Mouse (Mus musculus) liver, embryonic 12.5 days (tissue): ENCODE results near the gene Islr2. TPM values are rescaled to one million over a fixed set of nuclear protein-coding genes. Genes with fewer than 3 reads are reported as not detected.

Experiments used
- ATAC-seq: fragments of 200-750 bp; cut with Nextera tagmentation; 2 replicates; pipeline ENCODE4 v1.8.0; 2017; ENCODE audit warnings: moderate number of reproducible peaks, mild to moderate bottlenecking, moderate library complexity
- H3K27ac ChIP-seq: fragments of 300-500 bp; sonication (generic); 2 replicates; pipeline ENCODE4 v1.5.1; 2016; ENCODE audit warnings: mild to moderate bottlenecking
- H3K27me3 ChIP-seq: fragments of 300-500 bp; sonication (generic); replicated peaks from 2 replicates; pipeline ENCODE4 v1.6.1; 2016; ENCODE audit warnings: mild to moderate bottlenecking, moderate library complexity
- H3K36me3 ChIP-seq: fragments of 300-500 bp; sonication (generic); 2 replicates; pipeline ENCODE4 v1.6.1; 2016; ENCODE audit warnings: mild to moderate bottlenecking, moderate library complexity
- H3K4me1 ChIP-seq: fragments of 300-500 bp; sonication (generic); 2 replicates; pipeline ENCODE4 v1.6.1; 2016
- H3K4me2 ChIP-seq: fragments of 300-500 bp; sonication (generic); 2 replicates; pipeline ENCODE4 v1.6.1; 2016; ENCODE audit warnings: mild to moderate bottlenecking, moderate library complexity
- H3K4me3 ChIP-seq: fragments of 300-500 bp; sonication (generic); 2 replicates; pipeline ENCODE4 v1.5.1; 2016; ENCODE audit warnings: mild to moderate bottlenecking, moderate library complexity
- H3K9ac ChIP-seq: fragments of 300-500 bp; sonication (generic); 2 replicates; pipeline ENCODE4 v1.6.1; 2016; ENCODE audit warnings: mild to moderate bottlenecking, moderate library complexity
- H3K9me3 ChIP-seq: fragments of 300-500 bp; sonication (generic); replicated peaks from 2 replicates; pipeline ENCODE4 v1.6.1; 2016; ENCODE audit warnings: mild to moderate bottlenecking, moderate library complexity
- WGBS: fragments of 180-500 bp; shearing (Covaris S2); methylation state at CpG from one replicate; pipeline ENCODE4 v1.1.7; 2016; ENCODE audit not compliant: insufficient replicate concordance; 5-methylcytosine and 5-hydroxymethylcytosine counted together
- microRNA-seq: library from miRNA; unstranded; fragments of <30 nt; microRNA quantifications from one replicate; pipeline ENCODE4, GENCODE M21; 2017
- polyA plus RNA-seq: library from polyadenylated mRNA; unstranded; fragments of >200 nt; fragmentation: Nextera tagmentation; extraction: Ambion mirVana; gene quantifications from 2 replicates; pipeline ENCODE4 v1.2.1, GENCODE M21; 2016

Islr2 gene
- polyA plus RNA-seq, 1 experiment from 2014 or later = 0.07 TPM

GRCm38 (mm10) chr9:58157838-58158237, 46.3 kb downstream of the Islr2 start:
- Histone ChIP-seq H3K4me1 (peaks cover 11% of the 10 kb centered on the region; the same call in 1 of the 2 replicates), H3K36me3 (no peaks in the 10 kb centered on the region), H3K4me2 (no peak overlapping the region; the same call in 1 of the 2 replicates), H3K27me3 (no peaks in the 10 kb centered on the region; the same call in 1 of the 2 replicates), H3K27ac (peak overlapping the region; percentile 66; the same call in 1 of the 2 replicates), H3K4me3 (no peak overlapping the region), H3K9me3 (no peaks in the 10 kb centered on the region), H3K9ac (no peak overlapping the region)
- 69% methylated on average over 13 of the region's 13 CpGs for WGBS
- no peak for ATAC-seq

GRCm38 (mm10) chr9:58156819-58157560, 47.1 kb downstream of the Islr2 start:
- H3K36me3 ChIP-seq = no peaks in the 10 kb centered on the region
- no peak for ATAC-seq
- no peak overlapping the region for H3K27ac ChIP-seq
- no peak overlapping the region for H3K4me2 ChIP-seq
- no peaks in the 10 kb centered on the region; the same call in 1 of the 2 replicates for H3K27me3 ChIP-seq
- no peak overlapping the region for H3K4me3 ChIP-seq
- 74% methylated on average over 22 of the region's 22 CpGs for WGBS
- no peak overlapping the region for H3K9ac ChIP-seq
- no peaks in the 10 kb centered on the region for H3K9me3 ChIP-seq
- peaks cover 11% of the 10 kb centered on the region; the same call in 1 of the 2 replicates for H3K4me1 ChIP-seq

- WGBS = 50% methylated on average over 3 of the region's 3 CpGs
- no peak overlapping the region for H3K27ac ChIP-seq
- H3K4me3 ChIP-seq = no peak overlapping the region
- H3K9ac ChIP-seq = no peak overlapping the region
- H3K4me1 ChIP-seq = peaks cover 11% of the 10 kb centered on the region; the same call in 1 of the 2 replicates
- no peaks in the 10 kb centered on the region; the same call in 1 of the 2 replicates for H3K27me3 ChIP-seq
- no peaks in the 10 kb centered on the region for H3K36me3 ChIP-seq
- H3K4me2 ChIP-seq = no peak overlapping the region
- no peaks in the 10 kb centered on the region for H3K9me3 ChIP-seq
- ATAC-seq = no peak
Measured at GRCm38 (mm10) chr9:58155366-58155765, 48.8 kb downstream of the Islr2 start.

GRCm38 (mm10) chr9:58153095-58153494, 51.0 kb downstream of the Islr2 start:
- Histone ChIP-seq H3K27me3 (peaks cover 8% of the 10 kb centered on the region), H3K27ac (no peak overlapping the region), H3K9me3 (no peaks in the 10 kb centered on the region), H3K9ac (no peak overlapping the region), H3K4me1 (0 out of 2 replicates have a peak, but pooled peaks cover 8% of the 10 kb centered on the region), H3K4me2 (no peak overlapping the region), H3K4me3 (no peak overlapping the region), H3K36me3 (no peaks in the 10 kb centered on the region)
- ATAC-seq = no peak
- 67% methylated on average over 3 of the region's 3 CpGs for WGBS

- no peaks in the 10 kb centered on the region for H3K9me3 ChIP-seq
- no peaks in the 10 kb centered on the region for H3K36me3 ChIP-seq
- H3K9ac ChIP-seq = no peak overlapping the region
- H3K4me3 ChIP-seq = no peak overlapping the region
- H3K27ac ChIP-seq = no peak overlapping the region
- no peaks in the 10 kb centered on the region for H3K4me1 ChIP-seq
- H3K27me3 ChIP-seq = peaks cover 8% of the 10 kb centered on the region
- WGBS = 49% methylated on average over 4 of the region's 4 CpGs
- no peak overlapping the region for H3K4me2 ChIP-seq
- ATAC-seq = no peak
Measured at GRCm38 (mm10) chr9:58150733-58151361, 53.3 kb downstream of the Islr2 start.

GRCm38 (mm10) chr9:58148806-58149205, 55.3 kb downstream of the Islr2 start:
- Histone ChIP-seq H3K4me1 (no peaks in the 10 kb centered on the region), H3K27me3 (peaks cover 8% of the 10 kb centered on the region), H3K9me3 (no peaks in the 10 kb centered on the region), H3K27ac (no peak overlapping the region), H3K9ac (no peak overlapping the region), H3K36me3 (no peaks in the 10 kb centered on the region), H3K4me3 (no peak overlapping the region), H3K4me2 (no peak overlapping the region)
- WGBS = 31% methylated on average over 2 of the region's 2 CpGs
- no peak for ATAC-seq

Small RNA genes within 50 kb of the gene (microRNA-seq; reads per million reads assigned to microRNA genes)
- not detected for gene Mir6385

Other genes starting within 250 kb of the Islr2 start
- gene Cyp11a1, start 197.9 kb downstream of the Islr2 start, polyA plus RNA-seq = 0.10 TPM in 1 of 2 replicates, not detected in the other
- gene Stra6, start 140.5 kb downstream of the Islr2 start, polyA plus RNA-seq = 0.60 and 1.2 TPM in 2 replicates
- gene Ccdc33, start 85.5 kb downstream of the Islr2 start, polyA plus RNA-seq = not detected in 2 replicates
- 4.9 and 5.9 TPM in 2 replicates for gene Islr, start within 50 bp of the Islr2 start, polyA plus RNA-seq
- 24.4 and 26.5 TPM in 2 replicates for gene Pml, start 45.5 kb upstream of the Islr2 start, polyA plus RNA-seq
- 6.5 and 6.6 TPM in 2 replicates for gene Stoml1, start 48.8 kb upstream of the Islr2 start, polyA plus RNA-seq
- gene Loxl1, start 108.9 kb upstream of the Islr2 start, polyA plus RNA-seq = 3.7 and 5.1 TPM in 2 replicates
- gene Tbc1d21, start 166.1 kb upstream of the Islr2 start, polyA plus RNA-seq = not detected in 2 replicates